Mouse (Mus musculus): ENCODE results near the gene Akr1c12. TPM values are rescaled to one million over a fixed set of nuclear protein-coding genes. Genes with fewer than 3 reads are reported as not detected.

Akr1c12 gene
- total RNA-seq, 2 experiments from 2014 or later = 0.26 to 0.59 TPM

Other genes starting within 250 kb of the Akr1c12 start
- gene Akr1c14, start 230.4 kb downstream of the Akr1c12 start, total RNA-seq (2021) = under 1 TPM; 0.89 TPM
- 1,000 to 10,000 TPM in 1 of 2 experiments, 1 to 10 TPM in 1; 5.3 to 6,001 TPM for gene Akr1c18, start 128.8 kb downstream of the Akr1c12 start, total RNA-seq (2021)
- 10 to 100 TPM in 1 of 2 experiments, 1 to 10 TPM in 1; 8.8 to 40.6 TPM for gene Akr1c13, start 88.3 kb downstream of the Akr1c12 start, total RNA-seq (2021)
- gene Akr1c19, start 50.7 kb downstream of the Akr1c12 start, total RNA-seq (2021) = under 1 TPM; 0.23 to 0.76 TPM
- gene Akr1c6, start 154.9 kb upstream of the Akr1c12 start, total RNA-seq (2021) = not detected
- gene Akr1c20, start 243.9 kb upstream of the Akr1c12 start, total RNA-seq (2021) = under 1 TPM in 1 of 2 experiments, not detected in 1; 0.36 TPM

All from adrenal gland, postnatal 36 days (tissue).